Mouse (Mus musculus): ENCODE measurements around the gene Scn5a. TPM values are rescaled to one million over a fixed set of nuclear protein-coding genes. Genes with fewer than 3 reads are reported as not detected.

Gene Scn5a
- not detected for total RNA-seq (2023)

DNA sequence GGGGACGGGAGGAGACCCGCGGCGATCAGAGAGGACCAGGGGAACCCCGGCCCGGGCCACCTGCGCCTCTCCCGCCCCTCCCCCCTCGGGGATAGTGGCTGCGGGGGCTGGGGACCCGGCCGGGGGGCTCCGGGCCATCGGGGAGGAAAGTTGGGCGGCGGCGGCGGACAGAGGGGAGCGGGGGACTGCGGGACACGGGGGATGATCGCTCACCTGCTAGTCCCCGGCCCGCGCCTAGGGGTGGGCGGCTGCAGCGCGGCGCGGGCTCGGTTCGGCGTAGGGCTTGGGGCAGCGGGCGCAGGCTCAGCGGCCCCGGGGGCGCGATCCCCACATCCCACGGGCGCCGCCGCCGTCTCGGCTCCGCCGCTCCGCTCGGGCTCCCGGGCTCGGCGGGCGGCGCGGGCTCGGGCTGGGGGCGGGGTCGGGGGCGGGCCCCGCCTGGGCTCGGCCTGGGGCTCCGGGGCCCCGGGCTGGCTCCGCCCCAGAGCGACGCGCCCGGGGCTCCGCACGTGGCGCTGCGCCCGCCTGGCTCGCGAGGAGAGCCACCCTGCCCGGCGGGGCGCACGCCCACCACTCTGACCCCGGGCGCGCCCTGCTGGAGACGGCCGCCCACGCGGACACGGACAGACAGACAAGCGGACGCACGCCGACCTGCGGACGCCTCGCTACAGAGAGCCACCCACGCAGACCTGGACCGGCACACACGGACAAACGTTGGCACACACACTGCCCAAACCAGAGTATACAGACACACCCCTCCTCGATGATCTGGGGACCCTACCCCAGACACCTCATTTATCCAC, at the start of gene Scn5a:
Gene Scn5a (minus strand): TSS at position 381 of the 803 bp plus-strand sequence.

DNA sequence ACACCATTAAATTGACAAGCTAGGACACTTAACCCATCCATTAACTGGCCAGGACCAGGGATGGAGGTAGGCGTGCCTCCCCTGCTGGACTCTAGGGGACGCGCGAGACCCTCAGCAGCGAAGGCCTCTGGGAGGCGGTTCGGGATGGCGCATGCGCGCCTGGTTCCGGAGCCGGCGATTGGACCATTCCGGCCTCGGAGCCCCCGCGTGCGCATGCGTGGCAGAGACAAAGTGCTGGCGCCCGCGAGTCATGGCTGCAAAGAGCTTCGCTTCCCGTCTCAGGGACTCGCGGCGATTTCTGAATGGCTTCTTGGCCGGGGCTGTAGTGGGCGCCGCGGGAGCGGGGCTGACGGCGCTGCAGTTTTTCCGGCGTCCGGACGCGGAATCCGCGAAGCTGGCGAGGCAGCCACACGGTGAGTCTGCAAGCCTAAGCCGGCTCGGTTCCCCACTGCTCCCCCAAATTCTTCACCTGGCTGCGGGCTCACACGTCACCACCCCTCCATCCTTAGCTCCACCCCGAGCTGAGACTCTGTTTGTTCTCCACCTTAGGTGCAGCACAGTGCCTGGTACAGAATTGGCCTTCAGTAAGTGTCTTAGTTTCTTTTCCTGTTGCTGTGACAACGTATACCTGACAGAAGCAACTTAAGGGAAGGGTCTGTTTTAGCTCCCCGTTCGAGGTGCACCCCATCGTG, 133.9 kb downstream of the Scn5a start, which contains the start of gene Exog:
Gene Exog (plus strand): TSS at position 206 of the 692 bp plus-strand sequence.

Other genes with a start within 250 kb of the Scn5a start
- 42.9 TPM for gene Acaa1a, start 239.3 kb downstream of the Scn5a start, total RNA-seq (2023)
- 37.7 TPM for gene Myd88, start 237.6 kb downstream of the Scn5a start, total RNA-seq (2023)
- gene Xylb, start 221.6 kb downstream of the Scn5a start, total RNA-seq (2023), result 0.38 TPM
- not detected for gene Slc22a14, start 213.5 kb downstream of the Scn5a start, total RNA-seq (2023)
- gene Acvr2b, start 176.9 kb downstream of the Scn5a start, total RNA-seq (2023), result 0.47 TPM
- gene Exog, start 134.1 kb downstream of the Scn5a start, total RNA-seq (2023), result 6.9 TPM
- gene Scn10a, start 140.3 kb upstream of the Scn5a start, total RNA-seq (2023), result not detected
- not detected for gene Scn11a, start 246.4 kb upstream of the Scn5a start, total RNA-seq (2023)

Data from CD4-positive naive resting alpha-beta T cell, adult 76 days (primary cell).